ENCODE assay signal across 12 mouse cellular contexts in genomic region chr14:117894869-117895538, GRCm38 (mm10).
DNase-seq lines count a peak whose midpoint lies in the region; ATAC-seq and TF ChIP-seq lines count a peak whose summit lies in the region.
"Had no signal": no experiment of that assay in that cellular context is flagged by ENCODE, and none has a peak within 500 bp of the region (broad histone marks: within the 10 kb centered on the region; RNA-seq: fewer than 3 reads in every experiment).

No protein-coding gene starts in this region.

- peak overlapping the region; percentile 36 for H3K4me2 ChIP-seq in intestine, embryonic 14.5 days (ENCODE audit: low read length)
- no peak overlapping the region for H3K4me2 ChIP-seq in intestine, postnatal 0 days (replicated peaks; ENCODE audit: low read depth)
- peak overlapping the region; percentile 35 for H3K4me2 ChIP-seq in embryonic facial prominence, embryonic 14.5 days (ENCODE audit: low read depth, low read length)
- H3K4me2 ChIP-seq in hindbrain, embryonic 11.5 days (replicated peaks; ENCODE audit: low read depth, low read length): no peak overlapping the region
- peak overlapping the region; percentile 49 for H3K4me2 ChIP-seq in neural tube, embryonic 12.5 days (replicated peaks)

- 70% methylated on average over 10 of the region's 10 CpGs for WGBS in intestine, embryonic 14.5 days
- WGBS in intestine, postnatal 0 days: 84% methylated on average over 10 of the region's 10 CpGs
- WGBS in embryonic facial prominence, embryonic 14.5 days: 83% methylated on average over 10 of the region's 10 CpGs
- 78% methylated on average over 10 of the region's 10 CpGs for WGBS in hindbrain, embryonic 11.5 days
- 45% methylated on average over 10 of the region's 10 CpGs for WGBS in neural tube, embryonic 12.5 days
- 86% methylated on average over 10 of the region's 10 CpGs for WGBS in lung, adult 2 months

- no peak for DNase-seq in intestine, embryonic 14.5 days (ENCODE audit: low spot score)
- DNase-seq in embryonic facial prominence, embryonic 14.5 days (ENCODE audit: low spot score): no peak
- DNase-seq in hindbrain, embryonic 11.5 days (ENCODE audit: low spot score): no peak
- DNase-seq in ovary, adult 18-20 months (ENCODE audit: low spot score): no peak
- DNase-seq in lung, adult 2 months: no peak
- no peak for DNase-seq in kidney, postnatal 10 days
- DNase-seq: lung, postnatal 4 days; thymus, adult 18-20 months had no signal

- ATAC-seq in intestine, embryonic 14.5 days (replicated peaks; ENCODE audit: low FRiP score, low TSS enrichment, low read depth): no peak
- ATAC-seq in intestine, postnatal 0 days: no peak
- ATAC-seq in embryonic facial prominence, embryonic 14.5 days (ENCODE audit: low read depth): no peak
- ATAC-seq in hindbrain, embryonic 11.5 days (ENCODE audit: low FRiP score): peak; percentile 26; the same call in 1 of the 2 replicates
- ATAC-seq in neural tube, embryonic 12.5 days (ENCODE audit: low FRiP score, low read depth): peak; percentile 77

- no peak overlapping the region for H3K9ac ChIP-seq in intestine, embryonic 14.5 days (ENCODE audit: low read length)
- H3K9ac ChIP-seq in intestine, postnatal 0 days (ENCODE audit: low read depth, low read length): no peak overlapping the region
- no peak overlapping the region for H3K9ac ChIP-seq in embryonic facial prominence, embryonic 14.5 days (ENCODE audit: low read depth, low read length)
- H3K9ac ChIP-seq in hindbrain, embryonic 11.5 days (ENCODE audit: low read depth, low read length): no peak overlapping the region
- H3K9ac ChIP-seq in neural tube, embryonic 12.5 days: no peak overlapping the region

- H3K4me1 ChIP-seq in intestine, embryonic 14.5 days (replicated peaks; ENCODE audit: control insufficient read depth, insufficient read depth, low read length): no peaks in the 10 kb centered on the region; the same call in none of the 2 replicates
- H3K4me1 ChIP-seq in intestine, postnatal 0 days (replicated peaks; ENCODE audit: control insufficient read depth, insufficient read depth, low read length): no peaks in the 10 kb centered on the region
- peaks cover 9% of the 10 kb centered on the region for H3K4me1 ChIP-seq in embryonic facial prominence, embryonic 14.5 days (ENCODE audit: control insufficient read depth, insufficient read depth, low read length)
- no peaks in the 10 kb centered on the region for H3K4me1 ChIP-seq in hindbrain, embryonic 11.5 days (replicated peaks; ENCODE audit: control insufficient read depth, insufficient read depth, low read length)
- peaks cover 13% of the 10 kb centered on the region; the same call in 1 of the 2 replicates for H3K4me1 ChIP-seq in neural tube, embryonic 12.5 days
- H3K4me1 ChIP-seq in lung, adult 2 months (ENCODE audit: control insufficient read depth, insufficient read depth, low read length): no peaks in the 10 kb centered on the region

- no peak for TF ChIP-seq CTCF in intestine, postnatal 0 days (IDR thresholded peaks at IDR 0.05; ENCODE audit: low read depth)
- TF ChIP-seq CTCF in lung, adult 2 months (IDR thresholded peaks at IDR 0.05; ENCODE audit: insufficient read depth, low read length): no peak

- no peaks in the 10 kb centered on the region for H3K36me3 ChIP-seq in intestine, embryonic 14.5 days (ENCODE audit: control insufficient read depth, insufficient read depth, low read length)
- no peaks in the 10 kb centered on the region for H3K36me3 ChIP-seq in intestine, postnatal 0 days (ENCODE audit: control insufficient read depth, insufficient read depth)
- H3K36me3 ChIP-seq in embryonic facial prominence, embryonic 14.5 days (ENCODE audit: control insufficient read depth, insufficient read depth, low read length): no peaks in the 10 kb centered on the region
- H3K36me3 ChIP-seq in hindbrain, embryonic 11.5 days (ENCODE audit: control insufficient read depth, insufficient read depth, low read length): no peaks in the 10 kb centered on the region
- H3K36me3 ChIP-seq in neural tube, embryonic 12.5 days: no peaks in the 10 kb centered on the region

- no peaks in the 10 kb centered on the region for H3K27me3 ChIP-seq in intestine, embryonic 14.5 days (replicated peaks; ENCODE audit: control insufficient read depth, insufficient read depth, low read length)
- no peaks in the 10 kb centered on the region for H3K27me3 ChIP-seq in intestine, postnatal 0 days (replicated peaks; ENCODE audit: control insufficient read depth, insufficient read depth, low read length)
- H3K27me3 ChIP-seq in embryonic facial prominence, embryonic 14.5 days (replicated peaks; ENCODE audit: control insufficient read depth, insufficient read depth, low read length): no peaks in the 10 kb centered on the region
- no peaks in the 10 kb centered on the region for H3K27me3 ChIP-seq in hindbrain, embryonic 11.5 days (ENCODE audit: control insufficient read depth, insufficient read depth, low read length)
- H3K27me3 ChIP-seq in neural tube, embryonic 12.5 days (replicated peaks): no peaks in the 10 kb centered on the region
- H3K27me3 ChIP-seq: CH12.LX had no signal

- no peak overlapping the region for H3K27ac ChIP-seq in intestine, embryonic 14.5 days (ENCODE audit: low read depth)
- H3K27ac ChIP-seq in intestine, postnatal 0 days (ENCODE audit: low read depth, low read length): no peak overlapping the region
- peak overlapping the region; percentile 39; the same call in 1 of the 2 replicates for H3K27ac ChIP-seq in embryonic facial prominence, embryonic 14.5 days (replicated peaks; ENCODE audit: low read depth, low read length)
- no peak overlapping the region for H3K27ac ChIP-seq in hindbrain, embryonic 11.5 days (ENCODE audit: low read depth, low read length)
- peak overlapping the region; percentile 2; the same call in 1 of the 2 replicates for H3K27ac ChIP-seq in neural tube, embryonic 12.5 days

- no peak for TF ChIP-seq POLR2A in lung, adult 2 months (IDR thresholded peaks at IDR 0.05; ENCODE audit: borderline replicate concordance, extremely low read depth, low read depth, low read length)

- peak overlapping the region; percentile 2; the same call in 1 of the 2 replicates for H3K4me3 ChIP-seq in intestine, embryonic 14.5 days (ENCODE audit: low read depth, low read length)
- H3K4me3 ChIP-seq in intestine, postnatal 0 days (ENCODE audit: low read depth, low read length): no peak overlapping the region
- no peak overlapping the region for H3K4me3 ChIP-seq in embryonic facial prominence, embryonic 14.5 days (ENCODE audit: low read depth, low read length)
- no peak overlapping the region for H3K4me3 ChIP-seq in hindbrain, embryonic 11.5 days (ENCODE audit: low read depth, low read length)
- H3K4me3 ChIP-seq in neural tube, embryonic 12.5 days: no peak overlapping the region
- H3K4me3 ChIP-seq in lung, adult 2 months (replicated peaks; ENCODE audit: extremely low read depth, low read depth, low read length): no peak overlapping the region
- H3K4me3 ChIP-seq: erythroblast, embryonic 14.5 days had no signal

- no peaks in the 10 kb centered on the region for H3K9me3 ChIP-seq in intestine, embryonic 14.5 days (ENCODE audit: control insufficient read depth, low read length)
- no peaks in the 10 kb centered on the region for H3K9me3 ChIP-seq in intestine, postnatal 0 days (ENCODE audit: control insufficient read depth)
- H3K9me3 ChIP-seq in embryonic facial prominence, embryonic 14.5 days (ENCODE audit: control insufficient read depth, low read length): no peaks in the 10 kb centered on the region
- H3K9me3 ChIP-seq in hindbrain, embryonic 11.5 days (ENCODE audit: control insufficient read depth, low read length): no peaks in the 10 kb centered on the region
- no peaks in the 10 kb centered on the region for H3K9me3 ChIP-seq in neural tube, embryonic 12.5 days

Comparison
In these comparisons a context has a peak if more than half of its experiments do, and no peak if none do; other contexts are left out.
1. H3K4me2 ChIP-seq: peak in intestine, embryonic 14.5 days (single experiment), embryonic facial prominence, embryonic 14.5 days (single experiment) and neural tube, embryonic 12.5 days (single experiment); none in intestine, postnatal 0 days (single experiment) and hindbrain, embryonic 11.5 days (single experiment).
2. ATAC-seq: peak in hindbrain, embryonic 11.5 days (single experiment) and neural tube, embryonic 12.5 days (single experiment); none in intestine, embryonic 14.5 days (single experiment), intestine, postnatal 0 days (single experiment) and embryonic facial prominence, embryonic 14.5 days (single experiment).
3. H3K27ac ChIP-seq: peak in embryonic facial prominence, embryonic 14.5 days (single experiment) and neural tube, embryonic 12.5 days (single experiment); none in intestine, embryonic 14.5 days (single experiment), intestine, postnatal 0 days (single experiment) and hindbrain, embryonic 11.5 days (single experiment).